Mouse (Mus musculus) splenic B cell, adult 2 months (primary cell): ENCODE results near the gene Gtf2a1.
"Not testable (repeated sequence)": the region's sequence is repeated elsewhere in the genome, so short reads cannot be mapped to it uniquely, and the experiment has no call there.

Experiments used
- DNase-seq: peaks from one replicate; pipeline ENCODE4 v3.0.0-alpha.2; 2011; ENCODE audit warnings: low read depth, low spot score
- H3K27me3 ChIP-seq: 2 replicates; pipeline ENCODE4 v1.6.1; 2012; ENCODE audit warnings: mild to moderate bottlenecking, low read length, moderate library complexity, mixed read lengths; ENCODE audit not compliant: control insufficient read depth, poor library complexity, insufficient read depth, severe bottlenecking
- H3K36me3 ChIP-seq: 2 replicates; pipeline ENCODE4 v1.6.1; 2012; ENCODE audit warnings: mild to moderate bottlenecking, low read length, moderate library complexity, mixed read lengths; ENCODE audit not compliant: control insufficient read depth, poor library complexity, insufficient read depth, severe bottlenecking

Gtf2a1 gene

DNA sequence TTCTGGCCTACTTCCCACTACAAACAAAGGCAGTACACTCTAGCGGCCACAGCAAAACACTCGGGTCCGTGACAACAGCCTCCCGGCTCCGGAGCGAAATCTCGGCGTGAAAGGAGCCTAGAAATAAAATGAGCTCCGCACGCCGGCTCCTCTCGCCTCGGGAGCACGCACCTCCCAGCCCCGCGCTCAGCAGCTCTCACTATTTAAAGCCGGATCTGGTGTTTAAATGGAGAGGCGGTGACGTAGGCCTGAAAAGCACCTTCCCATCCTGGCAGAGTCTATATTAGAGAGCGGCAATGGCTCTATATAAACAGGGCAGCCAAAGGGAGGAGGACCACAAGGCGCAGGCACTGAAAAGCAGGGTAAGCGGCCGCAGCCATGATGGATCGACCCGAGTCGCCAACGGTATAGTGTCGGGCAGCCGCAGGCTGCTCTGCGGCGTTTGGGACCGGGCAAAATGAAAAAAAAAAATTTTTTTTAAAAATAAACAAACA lies 2.1 kb downstream of the Gtf2a1 start:
- no peaks in the 10 kb centered on the region for H3K27me3 ChIP-seq
- peak; percentile 94 for DNase-seq
- H3K36me3 ChIP-seq = peaks cover 4% of the 10 kb centered on the region

DNA sequence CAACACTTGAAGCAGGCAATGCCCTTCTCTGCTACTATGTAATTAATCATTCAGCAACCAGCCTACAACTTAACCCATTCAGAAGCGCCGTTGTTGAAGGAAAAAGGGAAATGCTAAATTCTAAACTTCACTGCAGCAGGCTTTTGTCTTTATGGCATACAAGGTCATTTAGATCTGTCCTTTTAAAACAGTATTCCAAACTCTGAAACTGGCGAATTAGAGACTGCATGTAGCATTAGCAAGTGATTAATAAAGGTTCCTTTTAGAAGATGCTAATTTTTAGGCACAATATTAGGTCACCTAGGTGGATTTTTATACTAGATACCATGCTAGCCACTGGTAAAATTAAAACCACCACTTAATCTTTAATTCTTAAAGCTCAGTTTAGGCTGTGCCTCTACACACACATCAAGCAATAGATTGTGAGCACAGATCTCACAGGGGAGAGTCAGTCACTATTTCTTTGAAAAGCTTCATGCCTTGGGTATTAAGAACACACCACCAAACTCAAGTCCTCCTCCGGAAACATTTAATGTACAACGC lies 2.7 kb downstream of the Gtf2a1 start:
- H3K36me3 ChIP-seq = peaks cover 4% of the 10 kb centered on the region
- no peaks in the 10 kb centered on the region for H3K27me3 ChIP-seq
- no peak for DNase-seq

DNA sequence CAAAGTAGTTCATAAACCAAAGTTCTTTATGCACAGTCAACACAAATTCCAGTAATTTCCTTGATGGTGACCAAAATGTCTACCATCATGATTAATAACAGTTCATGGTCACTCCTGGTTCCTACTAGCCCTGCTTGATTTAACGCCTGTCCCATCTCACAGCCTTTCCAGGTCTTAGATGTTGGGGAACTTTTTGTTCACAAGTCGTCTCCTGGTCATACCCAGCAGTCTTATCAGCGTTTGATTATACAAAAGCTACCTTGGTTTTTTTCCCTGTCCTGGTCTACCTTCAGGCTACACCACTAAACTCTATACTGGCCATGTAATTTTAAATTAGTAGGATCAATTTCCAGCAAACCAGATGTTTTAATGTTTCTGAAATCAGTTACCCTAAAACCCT lies 3.2 kb downstream of the Gtf2a1 start:
- no peak for DNase-seq
- no peaks in the 10 kb centered on the region for H3K27me3 ChIP-seq
- peaks cover 4% of the 10 kb centered on the region for H3K36me3 ChIP-seq

DNA sequence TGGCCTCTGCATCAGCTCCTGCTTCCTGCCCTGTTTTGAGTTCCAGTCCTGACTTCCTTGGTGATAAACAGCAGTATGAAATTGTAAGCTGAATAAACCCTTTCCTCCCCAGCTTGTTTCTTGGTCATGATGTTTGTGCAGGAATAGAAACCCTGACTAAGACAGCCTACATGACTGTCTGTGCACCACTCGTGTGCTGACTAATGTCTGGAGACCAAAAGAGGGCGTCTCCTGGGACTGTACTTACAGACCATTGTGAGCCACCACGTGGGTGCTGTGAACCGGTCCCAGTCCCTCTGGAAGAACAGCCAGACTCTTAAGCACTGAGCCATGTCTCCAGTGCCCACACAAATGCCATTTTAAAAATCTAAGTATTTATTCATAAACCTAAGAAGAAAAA lies 4.5 kb downstream of the Gtf2a1 start:
- not testable (repeated sequence) for H3K36me3 ChIP-seq, DNase-seq, H3K27me3 ChIP-seq

DNA sequence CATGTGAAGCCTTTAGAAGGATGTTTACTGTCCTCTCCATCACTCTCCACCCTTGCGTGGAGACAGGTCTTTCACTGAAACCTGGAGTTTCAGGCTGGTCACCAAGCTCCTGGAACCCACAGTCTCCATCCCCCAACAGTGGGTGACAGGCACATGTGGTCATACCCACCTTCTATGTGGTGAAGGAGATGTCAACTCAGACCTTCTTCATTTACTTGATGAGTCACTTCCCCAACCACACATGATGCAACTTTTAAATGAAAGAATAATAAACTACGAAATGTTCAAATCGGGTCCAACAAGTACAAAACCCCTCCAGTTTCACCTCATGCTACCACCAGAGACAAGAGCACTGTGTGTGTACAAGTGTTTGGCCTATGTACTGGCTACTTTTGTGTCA lies 5.1 kb downstream of the Gtf2a1 start:
- DNase-seq = no peak
- Histone ChIP-seq H3K36me3 (peaks cover 4% of the 10 kb centered on the region), H3K27me3 (no peaks in the 10 kb centered on the region)

- Histone ChIP-seq H3K27me3 (no peaks in the 10 kb centered on the region), H3K36me3 (peaks cover 4% of the 10 kb centered on the region)
- no peak for DNase-seq
Observed at GRCm38 (mm10) chr12:91583409-91583808, 6.9 kb downstream of the Gtf2a1 start.

- peaks cover 7% of the 10 kb centered on the region for H3K36me3 ChIP-seq
- DNase-seq = no peak
- no peaks in the 10 kb centered on the region for H3K27me3 ChIP-seq
Observed at GRCm38 (mm10) chr12:91582362-91583002, 7.8 kb downstream of the Gtf2a1 start.

DNA sequence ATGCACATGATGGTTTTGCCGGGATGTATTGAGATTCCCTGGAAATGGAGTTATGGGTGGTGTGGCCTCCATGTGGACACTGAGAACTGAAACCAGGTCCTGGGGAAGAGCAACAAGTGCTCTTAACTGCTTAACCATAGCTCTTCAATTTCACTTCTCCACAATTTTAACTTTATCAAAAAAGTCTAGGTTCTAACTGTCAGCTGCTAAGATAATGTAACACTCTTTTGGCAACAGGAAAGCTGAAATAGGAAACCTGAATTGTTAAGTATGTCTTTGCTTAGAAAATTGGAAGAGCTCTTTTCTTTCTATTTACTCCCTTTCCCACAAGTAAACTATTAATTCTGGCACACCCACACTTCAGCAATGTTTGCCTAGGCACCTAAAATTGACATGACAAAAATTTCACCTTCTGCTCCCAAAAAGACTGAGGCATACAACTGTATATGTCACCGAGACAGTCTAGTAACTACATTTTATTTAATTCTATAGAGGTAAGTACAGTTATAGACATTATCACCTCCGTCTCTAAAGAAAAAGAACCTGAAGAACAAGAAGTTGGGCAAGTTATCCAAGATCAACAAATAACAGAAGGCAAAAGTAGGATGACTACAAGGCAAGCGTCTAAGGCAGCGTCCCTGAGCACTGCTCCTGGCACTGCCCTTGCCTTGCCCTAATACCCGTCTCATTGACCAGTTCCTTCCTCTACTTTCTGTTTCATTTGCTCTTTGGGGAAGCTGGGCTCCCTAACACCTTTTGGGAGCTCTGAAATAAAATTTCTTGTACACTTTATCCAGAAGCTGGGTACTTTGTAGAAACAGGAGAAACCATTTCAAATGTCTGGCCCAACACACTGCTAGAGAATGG lies 8.8 kb downstream of the Gtf2a1 start:
- no peaks in the 10 kb centered on the region for H3K27me3 ChIP-seq
- DNase-seq = peak; percentile 32
- H3K36me3 ChIP-seq = peaks cover 7% of the 10 kb centered on the region

DNA sequence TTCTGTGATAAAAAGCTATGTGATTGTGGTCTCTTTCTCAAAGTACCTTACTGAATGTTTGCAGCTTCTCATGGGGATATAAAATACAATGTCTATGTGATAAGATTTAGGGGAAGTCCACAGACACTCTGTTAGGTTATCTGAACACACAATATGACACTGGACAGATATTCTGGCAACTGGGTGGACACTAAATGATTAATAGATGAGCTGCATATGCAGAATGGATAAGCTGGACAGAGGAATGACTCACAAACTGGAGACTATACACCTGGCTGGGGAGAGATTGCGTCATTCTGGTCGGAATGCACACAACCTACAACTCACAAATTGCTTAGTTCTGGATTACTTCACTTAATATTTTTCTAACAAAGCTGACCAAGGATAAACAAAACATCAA lies 10.6 kb downstream of the Gtf2a1 start:
- Histone ChIP-seq H3K27me3 (no peaks in the 10 kb centered on the region), H3K36me3 (peaks cover 9% of the 10 kb centered on the region)
- DNase-seq = no peak

DNA sequence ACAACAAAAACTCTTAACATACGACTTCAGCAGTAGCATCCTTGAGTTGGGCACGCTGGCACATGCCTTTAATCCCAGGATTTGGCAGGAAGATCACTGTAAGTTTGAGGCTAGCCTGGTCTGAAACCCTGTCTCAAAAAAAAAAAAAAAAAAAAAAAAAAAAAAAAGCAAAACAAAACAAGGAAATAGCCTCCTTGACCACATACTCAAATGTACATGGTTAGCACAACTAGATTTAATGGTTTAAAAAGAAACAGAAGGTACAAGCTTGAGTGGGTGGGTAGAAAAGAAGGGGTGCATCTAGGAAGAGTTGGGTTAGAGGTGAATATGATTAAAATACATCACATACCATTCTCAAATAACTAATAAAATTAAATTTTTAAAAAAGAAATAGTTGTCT lies 18.6 kb downstream of the Gtf2a1 start:
- H3K36me3 ChIP-seq = peaks cover 17% of the 10 kb centered on the region
- DNase-seq = no peak
- H3K27me3 ChIP-seq = no peaks in the 10 kb centered on the region

DNA sequence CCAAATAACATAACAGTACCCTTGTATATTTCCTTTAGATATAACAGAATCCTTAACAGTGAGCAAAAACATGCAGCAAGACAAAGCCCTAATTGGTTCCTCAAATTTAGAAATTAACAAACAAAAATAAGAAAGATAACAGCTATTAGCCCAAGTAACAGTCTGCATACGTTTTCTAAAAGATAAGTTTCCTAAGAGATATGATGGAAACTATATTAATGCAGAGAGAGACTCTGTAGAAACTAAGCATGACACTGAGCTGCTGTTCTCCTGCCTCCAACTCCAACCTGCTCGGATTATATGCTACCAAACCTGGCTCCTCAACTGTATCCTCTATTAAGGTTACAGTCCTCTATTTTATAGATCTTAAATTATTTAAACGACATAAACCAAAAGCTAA lies 21.0 kb downstream of the Gtf2a1 start:
- DNase-seq = no peak
- Histone ChIP-seq H3K27me3 (no peaks in the 10 kb centered on the region), H3K36me3 (peaks cover 16% of the 10 kb centered on the region)

GRCm38 (mm10) chr12:91567145-91567544 lies 23.1 kb downstream of the Gtf2a1 start:
- H3K27me3 ChIP-seq = no peaks in the 10 kb centered on the region
- peaks cover 19% of the 10 kb centered on the region for H3K36me3 ChIP-seq
- DNase-seq = no peak

- DNase-seq, H3K36me3 ChIP-seq, H3K27me3 ChIP-seq: not testable (repeated sequence)
Observed at GRCm38 (mm10) chr12:91558152-91558551, 32.1 kb downstream of the Gtf2a1 start.

- H3K36me3 ChIP-seq, H3K27me3 ChIP-seq, DNase-seq: not testable (repeated sequence)
Observed at GRCm38 (mm10) chr12:91557358-91558005, 32.8 kb downstream of the Gtf2a1 start.
